Mouse (Mus musculus) intestine, embryonic 15.5 days (tissue): ENCODE measurements around the gene Pak1ip1. TPM values are rescaled to one million over a fixed set of nuclear protein-coding genes. Genes with fewer than 3 reads are reported as not detected.
"Not testable (repeated sequence)": the region's sequence is repeated elsewhere in the genome, so short reads cannot be mapped to it uniquely, and the experiment has no call there.

Experiments
- ATAC-seq: fragments of 200-750 bp; cut with Nextera tagmentation; 2 replicates; pipeline ENCODE4 v1.8.0; 2017; ENCODE audit warnings: moderate TSS enrichment, moderate library complexity
- H3K27ac ChIP-seq: fragments of 300-500 bp; sonication (generic); 2 replicates; pipeline ENCODE4 v1.5.1; 2015; ENCODE audit warnings: mild to moderate bottlenecking, inconsistent platforms
- H3K27me3 ChIP-seq: fragments of 300-500 bp; sonication (generic); replicated peaks from 2 replicates; pipeline ENCODE4 v1.6.1; 2015; ENCODE audit warnings: inconsistent platforms
- H3K36me3 ChIP-seq: fragments of 300-500 bp; sonication (generic); 2 replicates; pipeline ENCODE4 v1.6.1; 2015; ENCODE audit warnings: inconsistent platforms
- H3K4me1 ChIP-seq: fragments of 300-500 bp; sonication (generic); replicated peaks from 2 replicates; pipeline ENCODE4 v1.6.1; 2015; ENCODE audit warnings: inconsistent platforms
- H3K4me2 ChIP-seq: fragments of 300-500 bp; sonication (generic); replicated peaks from 2 replicates; pipeline ENCODE4 v1.6.1; 2015; ENCODE audit warnings: mild to moderate bottlenecking, inconsistent platforms
- H3K4me3 ChIP-seq: fragments of 300-500 bp; sonication (generic); replicated peaks from 2 replicates; pipeline ENCODE4 v1.5.1; 2015; ENCODE audit warnings: inconsistent platforms
- H3K9ac ChIP-seq: fragments of 300-500 bp; sonication (generic); 2 replicates; pipeline ENCODE4 v1.6.1; 2015; ENCODE audit warnings: inconsistent platforms
- H3K9me3 ChIP-seq: fragments of 300-500 bp; sonication (generic); 2 replicates; pipeline ENCODE4 v1.6.1; 2016; ENCODE audit warnings: inconsistent platforms
- WGBS: fragments of 180-500 bp; shearing (Covaris S2); methylation state at CpG from one replicate; pipeline ENCODE4 v1.1.7; 2015; 5-methylcytosine and 5-hydroxymethylcytosine counted together
- polyA plus RNA-seq: library from polyadenylated mRNA; unstranded; fragments of >200 nt; fragmentation: Nextera tagmentation; extraction: Ambion mirVana; gene quantifications from 2 replicates; pipeline ENCODE4 v1.2.1, GENCODE M21; 2015

Pak1ip1 gene
- polyA plus RNA-seq, 1 experiment from 2014 or later = 86.0 TPM

- no peak overlapping the region for H3K27ac ChIP-seq
- ATAC-seq = no peak
- no peaks in the 10 kb centered on the region for H3K9me3 ChIP-seq
- no peak overlapping the region for H3K9ac ChIP-seq
- no peak overlapping the region for H3K4me2 ChIP-seq
- no peak overlapping the region for H3K4me3 ChIP-seq
- 89% methylated on average over 1 of the region's 1 CpGs for WGBS
- H3K4me1 ChIP-seq = no peaks in the 10 kb centered on the region
- H3K36me3 ChIP-seq = no peaks in the 10 kb centered on the region
- H3K27me3 ChIP-seq = no peaks in the 10 kb centered on the region
These were observed 18.1 kb upstream of the Pak1ip1 start for GRCm38 (mm10) chr13:40982759-40983158.

GRCm38 (mm10) chr13:40986081-40986480 is 14.7 kb upstream of the Pak1ip1 start:
- Histone ChIP-seq H3K27ac (no peak overlapping the region), H3K4me2 (no peak overlapping the region), H3K4me1 (no peaks in the 10 kb centered on the region), H3K27me3 (no peaks in the 10 kb centered on the region), H3K36me3 (no peaks in the 10 kb centered on the region), H3K4me3 (no peak overlapping the region), H3K9ac (no peak overlapping the region), H3K9me3 (no peaks in the 10 kb centered on the region)
- 90% methylated on average over 5 of the region's 5 CpGs for WGBS
- no peak for ATAC-seq

GRCm38 (mm10) chr13:40987608-40988303 is 13.1 kb upstream of the Pak1ip1 start:
- 66% methylated on average over 4 of the region's 4 CpGs for WGBS
- ATAC-seq, H3K4me1 ChIP-seq, H3K9me3 ChIP-seq, H3K27ac ChIP-seq, H3K27me3 ChIP-seq, H3K4me2 ChIP-seq, H3K9ac ChIP-seq, H3K4me3 ChIP-seq, H3K36me3 ChIP-seq: not testable (repeated sequence)

- no peak for ATAC-seq
- 79% methylated on average over 2 of the region's 2 CpGs for WGBS
- Histone ChIP-seq H3K4me2 (no peak overlapping the region), H3K36me3 (no peaks in the 10 kb centered on the region), H3K9ac (no peak overlapping the region), H3K4me3 (no peak overlapping the region), H3K9me3 (no peaks in the 10 kb centered on the region), H3K27me3 (no peaks in the 10 kb centered on the region), H3K4me1 (no peaks in the 10 kb centered on the region), H3K27ac (no peak overlapping the region)
These were observed 12.4 kb upstream of the Pak1ip1 start for GRCm38 (mm10) chr13:40988418-40988817.

- ATAC-seq = peak; percentile 47
- Histone ChIP-seq H3K9me3 (no peaks in the 10 kb centered on the region), H3K4me3 (no peak overlapping the region), H3K27me3 (no peaks in the 10 kb centered on the region), H3K27ac (no peak overlapping the region; the same call in 1 of the 2 replicates), H3K4me2 (peak overlapping the region; percentile 23; the same call in 1 of the 2 replicates), H3K9ac (no peak overlapping the region), H3K4me1 (no peaks in the 10 kb centered on the region), H3K36me3 (no peaks in the 10 kb centered on the region)
- WGBS = 11% methylated on average over 8 of the region's 8 CpGs
These were observed 6.1 kb upstream of the Pak1ip1 start for GRCm38 (mm10) chr13:40994487-40995263.

- not testable (repeated sequence) for H3K36me3 ChIP-seq, H3K4me2 ChIP-seq, H3K27ac ChIP-seq, H3K27me3 ChIP-seq, ATAC-seq, H3K9me3 ChIP-seq, H3K9ac ChIP-seq, H3K4me3 ChIP-seq
- peaks cover 11% of the 10 kb centered on the region; the same call in 1 of the 2 replicates for H3K4me1 ChIP-seq
- WGBS = 90% methylated on average over 5 of the region's 5 CpGs
These were observed 2.3 kb upstream of the Pak1ip1 start for GRCm38 (mm10) chr13:40998537-40998936.

- Histone ChIP-seq H3K36me3 (peaks cover 2% of the 10 kb centered on the region; the same call in 1 of the 2 replicates), H3K4me3 (peak overlapping the region; percentile 73), H3K27me3 (no peaks in the 10 kb centered on the region), H3K4me1 (peaks cover 11% of the 10 kb centered on the region; the same call in 1 of the 2 replicates), H3K9me3 (no peaks in the 10 kb centered on the region), H3K27ac (peak overlapping the region; percentile 97), H3K9ac (peak overlapping the region; percentile 79), H3K4me2 (peak overlapping the region; percentile 87)
- WGBS = 1% methylated on average over 25 of the region's 25 CpGs
- ATAC-seq = peak; percentile 66
These were observed 490 bp upstream of the Pak1ip1 start for GRCm38 (mm10) chr13:41000140-41000925.

GRCm38 (mm10) chr13:41002001-41002400 is 1.2 kb downstream of the Pak1ip1 start:
- peaks cover 11% of the 10 kb centered on the region; the same call in 1 of the 2 replicates for H3K4me1 ChIP-seq
- ATAC-seq = no peak
- no peaks in the 10 kb centered on the region for H3K9me3 ChIP-seq
- H3K27ac ChIP-seq = no peak overlapping the region
- H3K4me3 ChIP-seq = no peak overlapping the region
- H3K4me2 ChIP-seq = peak overlapping the region; percentile 63
- H3K9ac ChIP-seq = no peak overlapping the region
- no peaks in the 10 kb centered on the region for H3K27me3 ChIP-seq
- H3K36me3 ChIP-seq = peaks cover 11% of the 10 kb centered on the region; the same call in 1 of the 2 replicates
- 78% methylated on average over 5 of the region's 5 CpGs for WGBS

- ATAC-seq = peak; percentile 75
- H3K4me2 ChIP-seq = no peak overlapping the region
- no peak overlapping the region for H3K9ac ChIP-seq
- H3K9me3 ChIP-seq = no peaks in the 10 kb centered on the region
- H3K27ac ChIP-seq = no peak overlapping the region
- H3K4me3 ChIP-seq = no peak overlapping the region
- H3K27me3 ChIP-seq = no peaks in the 10 kb centered on the region
- peaks cover 7% of the 10 kb centered on the region; the same call in 1 of the 2 replicates for H3K4me1 ChIP-seq
- peaks cover 39% of the 10 kb centered on the region for H3K36me3 ChIP-seq
- WGBS = 88% methylated on average over 4 of the region's 4 CpGs
These were observed 5.4 kb downstream of the Pak1ip1 start for GRCm38 (mm10) chr13:41006244-41006643.

- H3K9ac ChIP-seq = no peak overlapping the region
- H3K27ac ChIP-seq = no peak overlapping the region
- H3K27me3 ChIP-seq = no peaks in the 10 kb centered on the region
- no peaks in the 10 kb centered on the region for H3K4me1 ChIP-seq
- ATAC-seq = no peak
- no peak overlapping the region for H3K4me3 ChIP-seq
- H3K4me2 ChIP-seq = no peak overlapping the region
- peaks cover 50% of the 10 kb centered on the region for H3K36me3 ChIP-seq
- WGBS = 93% methylated on average over 10 of the region's 10 CpGs
- no peaks in the 10 kb centered on the region for H3K9me3 ChIP-seq
These were observed 7.4 kb downstream of the Pak1ip1 start for GRCm38 (mm10) chr13:41008271-41008670.

- Histone ChIP-seq H3K27ac (no peak overlapping the region), H3K4me1 (no peaks in the 10 kb centered on the region), H3K4me3 (no peak overlapping the region), H3K4me2 (no peak overlapping the region), H3K9ac (no peak overlapping the region), H3K36me3 (peaks cover 50% of the 10 kb centered on the region), H3K27me3 (no peaks in the 10 kb centered on the region), H3K9me3 (no peaks in the 10 kb centered on the region)
- no peak for ATAC-seq
- WGBS = 83% methylated on average over 8 of the region's 8 CpGs
These were observed 8.1 kb downstream of the Pak1ip1 start for GRCm38 (mm10) chr13:41008946-41009345.
